Mouse (Mus musculus): Measurements from ENCODE around the gene Atp2b1. TPM values are rescaled to one million over a fixed set of nuclear protein-coding genes. Genes with fewer than 3 reads are reported as not detected.

Gene Atp2b1
- total RNA-seq, 2 experiments from 2014 or later, result 11.1 to 20.5 TPM

- ATAC-seq (replicated peaks; ENCODE audit: low FRiP score, poor library complexity, severe bottlenecking), result no peak
Measured at GRCm38 (mm10) chr10:99011084-99011483, 96.9 kb downstream of the Atp2b1 start.

- ATAC-seq (replicated peaks; ENCODE audit: low FRiP score, poor library complexity, severe bottlenecking), result no peak
Measured at GRCm38 (mm10) chr10:99012086-99012485, 97.9 kb downstream of the Atp2b1 start.

GRCm38 (mm10) chr10:99014737-99015136, 100.5 kb downstream of the Atp2b1 start:
- ATAC-seq (replicated peaks; ENCODE audit: low FRiP score, poor library complexity, severe bottlenecking), result no peak

GRCm38 (mm10) chr10:99016996-99017395, 102.8 kb downstream of the Atp2b1 start:
- ATAC-seq (replicated peaks; ENCODE audit: low FRiP score, poor library complexity, severe bottlenecking), result no peak

- ATAC-seq (replicated peaks; ENCODE audit: low FRiP score, poor library complexity, severe bottlenecking), result no peak
Measured at GRCm38 (mm10) chr10:99027462-99027861, 113.3 kb downstream of the Atp2b1 start.

- no peak for ATAC-seq (replicated peaks; ENCODE audit: low FRiP score, poor library complexity, severe bottlenecking)
Measured at GRCm38 (mm10) chr10:99029844-99030243, 115.6 kb downstream of the Atp2b1 start.

GRCm38 (mm10) chr10:99033830-99034828, 119.9 kb downstream of the Atp2b1 start:
- no peak for ATAC-seq (replicated peaks; ENCODE audit: low FRiP score, poor library complexity, severe bottlenecking)

- no peak for ATAC-seq (replicated peaks; ENCODE audit: low FRiP score, poor library complexity, severe bottlenecking)
Measured at GRCm38 (mm10) chr10:99037185-99038065, 123.2 kb downstream of the Atp2b1 start.

GRCm38 (mm10) chr10:99038866-99039265, 124.7 kb downstream of the Atp2b1 start:
- ATAC-seq (replicated peaks; ENCODE audit: low FRiP score, poor library complexity, severe bottlenecking), result no peak

- ATAC-seq (replicated peaks; ENCODE audit: low FRiP score, poor library complexity, severe bottlenecking), result no peak
Measured at GRCm38 (mm10) chr10:99040171-99040570, 126.0 kb downstream of the Atp2b1 start.

- no peak for ATAC-seq (replicated peaks; ENCODE audit: low FRiP score, poor library complexity, severe bottlenecking)
Measured at GRCm38 (mm10) chr10:99046756-99047550, 132.7 kb downstream of the Atp2b1 start.

- ATAC-seq (replicated peaks; ENCODE audit: low FRiP score, poor library complexity, severe bottlenecking), result no peak
Measured at GRCm38 (mm10) chr10:99047551-99047940, 133.3 kb downstream of the Atp2b1 start.

GRCm38 (mm10) chr10:99050093-99050492, 135.9 kb downstream of the Atp2b1 start:
- ATAC-seq (replicated peaks; ENCODE audit: low FRiP score, poor library complexity, severe bottlenecking), result no peak

- no peak for ATAC-seq (replicated peaks; ENCODE audit: low FRiP score, poor library complexity, severe bottlenecking)
Measured at GRCm38 (mm10) chr10:99053111-99053510, 138.9 kb downstream of the Atp2b1 start.

- no peak for ATAC-seq (replicated peaks; ENCODE audit: low FRiP score, poor library complexity, severe bottlenecking)
Measured at GRCm38 (mm10) chr10:99060588-99060987, 146.4 kb downstream of the Atp2b1 start.

GRCm38 (mm10) chr10:99061418-99061817, 147.2 kb downstream of the Atp2b1 start:
- no peak for ATAC-seq (replicated peaks; ENCODE audit: low FRiP score, poor library complexity, severe bottlenecking)

GRCm38 (mm10) chr10:99062546-99062945, 148.3 kb downstream of the Atp2b1 start:
- no peak for ATAC-seq (replicated peaks; ENCODE audit: low FRiP score, poor library complexity, severe bottlenecking)

Measured in erythroblast, adult 5-6 weeks (primary cell).